ENCODE assay signal across 8 mouse cellular contexts in genomic region chr13:110967626-110968506, GRCm38 (mm10).
DNase-seq lines count a peak whose midpoint lies in the region; ATAC-seq and TF ChIP-seq lines count a peak whose summit lies in the region.

No protein-coding gene starts in this region.

- ATAC-seq in forebrain, embryonic 13.5 days: peak; percentile 99
- ATAC-seq in liver, embryonic 11.5 days (replicated peaks; ENCODE audit: low FRiP score): peak; percentile 80
- peak; percentile 92 for ATAC-seq in midbrain, postnatal 0 days (ENCODE audit: low FRiP score)

- WGBS in forebrain, embryonic 13.5 days: 55% methylated on average over 5 of the region's 5 CpGs
- 41% methylated on average over 5 of the region's 5 CpGs for WGBS in liver, embryonic 11.5 days
- 53% methylated on average over 5 of the region's 5 CpGs for WGBS in midbrain, postnatal 0 days

- intact Hi-C loops in heart, postnatal 10 days (cut with DNase I): loop anchor here (1.0 to 5.0 kb wide), 8 partner anchors 61 to 574 kb away; no protein-coding TSS in a partner anchor

- H3K4me3 ChIP-seq in forebrain, embryonic 13.5 days: no peak overlapping the region
- H3K4me3 ChIP-seq in liver, embryonic 11.5 days (ENCODE audit: low read depth, low read length): no peak overlapping the region
- H3K4me3 ChIP-seq in midbrain, postnatal 0 days (ENCODE audit: low read depth, low read length): no peak overlapping the region

- no peaks in the 10 kb centered on the region for H3K9me3 ChIP-seq in forebrain, embryonic 13.5 days (replicated peaks)
- no peaks in the 10 kb centered on the region for H3K9me3 ChIP-seq in liver, embryonic 11.5 days (ENCODE audit: control insufficient read depth, low read length)
- H3K9me3 ChIP-seq in midbrain, postnatal 0 days (ENCODE audit: low read length): no peaks in the 10 kb centered on the region

- H3K9ac ChIP-seq in forebrain, embryonic 13.5 days: no peak overlapping the region
- no peak overlapping the region for H3K9ac ChIP-seq in liver, embryonic 11.5 days (ENCODE audit: low read depth, low read length)
- no peak overlapping the region for H3K9ac ChIP-seq in midbrain, postnatal 0 days (replicated peaks; ENCODE audit: low read length, poor library complexity, severe bottlenecking)

- TF ChIP-seq CTCF in midbrain, postnatal 0 days (IDR thresholded peaks at IDR 0.05): peak; percentile 89

- no peaks in the 10 kb centered on the region for H3K36me3 ChIP-seq in forebrain, embryonic 13.5 days (ENCODE audit: poor library complexity, severe bottlenecking)
- no peaks in the 10 kb centered on the region for H3K36me3 ChIP-seq in liver, embryonic 11.5 days (ENCODE audit: control insufficient read depth, insufficient read depth, low read length)
- H3K36me3 ChIP-seq in midbrain, postnatal 0 days (ENCODE audit: insufficient read depth, low read length): no peaks in the 10 kb centered on the region

- no peak overlapping the region for H3K4me2 ChIP-seq in forebrain, embryonic 13.5 days
- H3K4me2 ChIP-seq in liver, embryonic 11.5 days: no peak overlapping the region
- no peak overlapping the region for H3K4me2 ChIP-seq in midbrain, postnatal 0 days (ENCODE audit: low read depth, low read length, poor library complexity, severe bottlenecking)

- H3K27ac ChIP-seq in forebrain, embryonic 13.5 days: no peak overlapping the region
- no peak overlapping the region for H3K27ac ChIP-seq in liver, embryonic 11.5 days (ENCODE audit: low read depth, low read length)
- no peak overlapping the region for H3K27ac ChIP-seq in midbrain, postnatal 0 days (ENCODE audit: low read depth, low read length)

- peak; percentile 6 for DNase-seq in MEL-GATA-1-ER (ENCODE audit: extremely low read depth, low read depth)
- peak; percentile 24 for DNase-seq in c-Kit-positive CD71-positive TER-119-positive erythroid progenitor cells, embryonic 14.5 days (ENCODE audit: low spot score)
- DNase-seq in heart, postnatal 10 days: peak; percentile 85 to 87
- DNase-seq in kidney, postnatal 14 days: peak; percentile 84
- DNase-seq in liver, embryonic 11.5 days (ENCODE audit: low spot score): no peak
- peak; percentile 94 for DNase-seq in midbrain, postnatal 0 days (ENCODE audit: low spot score)
- peak; percentile 49 for DNase-seq in testis, postnatal 10 days (ENCODE audit: low spot score)

- no peaks in the 10 kb centered on the region for H3K4me1 ChIP-seq in forebrain, embryonic 13.5 days
- peaks cover 8% of the 10 kb centered on the region; the same call in 1 of the 2 replicates for H3K4me1 ChIP-seq in liver, embryonic 11.5 days (replicated peaks; ENCODE audit: control insufficient read depth, insufficient read depth, low read length)
- no peaks in the 10 kb centered on the region for H3K4me1 ChIP-seq in midbrain, postnatal 0 days (ENCODE audit: insufficient read depth, low read length)

- H3K27me3 ChIP-seq in forebrain, embryonic 13.5 days: no peaks in the 10 kb centered on the region
- no peaks in the 10 kb centered on the region for H3K27me3 ChIP-seq in liver, embryonic 11.5 days (replicated peaks; ENCODE audit: control insufficient read depth, insufficient read depth, low read length)
- no peaks in the 10 kb centered on the region for H3K27me3 ChIP-seq in midbrain, postnatal 0 days (ENCODE audit: insufficient read depth, low read length)
